8 mouse cellular contexts compared by ENCODE assay signal in the genomic region with DNA sequence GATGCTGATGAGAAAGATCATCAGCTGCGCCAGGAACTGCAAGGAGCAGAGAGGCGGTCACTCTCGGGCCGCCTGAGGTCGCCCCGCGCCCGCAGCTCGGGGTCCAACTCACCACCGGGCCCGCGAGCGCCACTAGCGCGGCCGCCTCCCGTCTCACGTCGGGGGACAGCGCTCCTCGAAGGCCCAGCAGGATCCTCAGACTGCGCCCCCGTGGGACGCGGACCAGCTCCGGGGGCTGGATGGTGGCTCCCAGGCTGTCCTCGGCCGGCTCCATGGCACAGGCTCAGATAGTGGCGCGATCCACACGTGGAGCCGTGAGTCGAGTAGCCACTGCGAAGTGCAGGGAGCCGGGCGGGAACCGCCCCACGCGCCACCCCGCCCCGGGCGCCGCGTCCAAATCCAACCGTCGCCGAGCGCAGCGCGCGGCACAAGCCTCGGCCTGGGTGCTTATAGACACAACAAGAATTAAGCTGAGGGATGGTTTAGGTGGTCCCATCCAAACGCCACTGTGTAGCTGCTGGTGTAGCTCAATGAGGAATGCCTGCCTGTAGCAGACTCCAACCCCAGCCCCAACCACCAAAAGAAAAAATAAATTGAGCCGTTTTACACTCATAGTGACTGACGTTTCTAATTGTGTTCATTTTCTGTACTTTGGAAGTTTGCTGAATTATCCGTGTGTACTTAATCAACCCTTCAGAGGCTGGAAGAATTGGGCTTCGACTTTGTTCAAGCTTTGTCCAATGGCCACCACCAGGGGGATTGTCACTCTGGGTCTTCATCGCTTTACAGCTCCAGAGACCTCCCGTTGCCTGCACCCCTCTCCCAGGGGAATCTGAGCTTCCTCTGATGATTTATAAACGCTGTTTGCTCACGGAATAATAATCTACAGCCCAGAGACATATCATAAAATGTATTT. TPM values are rescaled to one million over a fixed set of nuclear protein-coding genes. Genes with fewer than 3 reads are reported as not detected.
DNase-seq lines count a peak whose midpoint lies in the region; ATAC-seq and TF ChIP-seq lines count a peak whose summit lies in the region.

TSS of gene Slc47a2 (minus strand) at position 356 of the 916 bp plus-strand sequence.

- peak; percentile 72 for TF ChIP-seq CTCF in kidney, postnatal 0 days (IDR thresholded peaks at IDR 0.05; ENCODE audit: low read depth)

- H3K9me3 ChIP-seq in kidney, postnatal 0 days (replicated peaks; ENCODE audit: low read length), result no peaks in the 10 kb centered on the region
- no peaks in the 10 kb centered on the region for H3K9me3 ChIP-seq in midbrain, embryonic 10.5 days (replicated peaks)

- ATAC-seq in kidney, postnatal 0 days (replicated peaks; ENCODE audit: low FRiP score, low read depth), result peak; percentile 60
- no peak for ATAC-seq in megakaryocyte progenitor cell, adult 5-6 weeks (replicated peaks; ENCODE audit: poor library complexity)

- H3K36me3 ChIP-seq in kidney, postnatal 0 days (ENCODE audit: insufficient read depth, low read length), result no peaks in the 10 kb centered on the region
- H3K36me3 ChIP-seq in midbrain, embryonic 10.5 days, result no peaks in the 10 kb centered on the region

- H3K9ac ChIP-seq in kidney, postnatal 0 days (ENCODE audit: low read depth, low read length), result peak within 1 kb of the TSS; percentile 41; the same call in 1 of the 2 replicates

- H3K4me1 ChIP-seq in kidney, postnatal 0 days (replicated peaks; ENCODE audit: insufficient read depth, low read length), result peaks cover 11% of the 10 kb centered on the region; the same call in 1 of the 2 replicates
- H3K4me1 ChIP-seq in midbrain, embryonic 10.5 days, result peaks cover 15% of the 10 kb centered on the region

- DNase-seq in gastrocnemius, postnatal 25 days, result peak; percentile 25
- DNase-seq in gastrocnemius, adult 18-20 months (ENCODE audit: low spot score), result no peak
- peak; percentile 69 for DNase-seq in ZHBTc4 (ENCODE audit: low read depth, low spot score)
- peak; percentile 40 for DNase-seq in forelimb bud, embryonic 11.5 days (ENCODE audit: low read depth, low spot score)
- peak; percentile 68 for DNase-seq in kidney, postnatal 0 days (ENCODE audit: low spot score)
- DNase-seq in midbrain, embryonic 10.5 days (ENCODE audit: low spot score), result peak; percentile 46
- DNase-seq in thymus, postnatal 14 days, result peak; percentile 50

- peak within 1 kb of the TSS; percentile 31 for H3K4me3 ChIP-seq in kidney, postnatal 0 days (replicated peaks; ENCODE audit: low read depth, low read length)
- H3K4me3 ChIP-seq in midbrain, embryonic 10.5 days, result peak within 1 kb of the TSS; percentile 57

- no peak within 1 kb of the TSS for H3K27ac ChIP-seq in kidney, postnatal 0 days
- H3K27ac ChIP-seq in midbrain, embryonic 10.5 days (replicated peaks), result no peak within 1 kb of the TSS; the same call in 1 of the 2 replicates

- H3K27me3 ChIP-seq in kidney, postnatal 0 days (ENCODE audit: insufficient read depth, low read length), result 0 out of 2 replicates have a peak, but pooled peaks cover 6% of the 10 kb centered on the region
- peaks cover 68% of the 10 kb centered on the region for H3K27me3 ChIP-seq in midbrain, embryonic 10.5 days (ENCODE audit: low read depth, poor library complexity, severe bottlenecking)

- peak within 1 kb of the TSS; percentile 68 for H3K4me2 ChIP-seq in kidney, postnatal 0 days (ENCODE audit: low read length)

- 3% methylated on average over 61 of the region's 61 CpGs for WGBS in kidney, postnatal 0 days
- WGBS in midbrain, embryonic 10.5 days, result 5% methylated on average over 61 of the region's 61 CpGs

RNA-seq across cellular contexts. Expression of gene Slc47a2, which starts in this region (rescaled TPM):
- not detected for total RNA-seq in gastrocnemius, postnatal 25 days (2021)
- total RNA-seq in gastrocnemius, adult 18-20 months (2021), result not detected
- polyA plus RNA-seq in kidney, postnatal 0 days (2015; fragmentation: Nextera tagmentation; extraction: Ambion mirVana), result 0.17 and 0.22 TPM in 2 replicates
- polyA plus RNA-seq in midbrain, embryonic 10.5 days (2016; fragmentation: Nextera tagmentation; extraction: Ambion mirVana), result not detected in 2 replicates
- not detected in 2 replicates for total RNA-seq in megakaryocyte progenitor cell, adult 5-6 weeks (2015)
- total RNA-seq in megakaryocyte progenitor cell, adult 5-6 weeks (2017), result not detected in 2 replicates

Comparison
In these comparisons a context has a peak if more than half of its experiments do, and no peak if none do; other contexts are left out.
1. Peak in DNase-seq in gastrocnemius, postnatal 25 days; RNA of the gene not detected or under 1 TPM.
2. Peak in DNase-seq, ATAC-seq, H3K4me3 ChIP-seq, H3K9ac ChIP-seq and H3K4me2 ChIP-seq in kidney, postnatal 0 days; RNA of the gene not detected or under 1 TPM.
3. Peak in DNase-seq and H3K4me3 ChIP-seq in midbrain, embryonic 10.5 days; RNA of the gene not detected or under 1 TPM.